Mouse (Mus musculus) layer of hippocampus, adult 11-12 months (tissue): Measurements from ENCODE around the gene Nsf.

Experiments used
- DNase-seq: peaks from one replicate; pipeline ENCODE4 v3.0.0; 2022; ENCODE audit warnings: low spot score

Gene Nsf

DNA sequence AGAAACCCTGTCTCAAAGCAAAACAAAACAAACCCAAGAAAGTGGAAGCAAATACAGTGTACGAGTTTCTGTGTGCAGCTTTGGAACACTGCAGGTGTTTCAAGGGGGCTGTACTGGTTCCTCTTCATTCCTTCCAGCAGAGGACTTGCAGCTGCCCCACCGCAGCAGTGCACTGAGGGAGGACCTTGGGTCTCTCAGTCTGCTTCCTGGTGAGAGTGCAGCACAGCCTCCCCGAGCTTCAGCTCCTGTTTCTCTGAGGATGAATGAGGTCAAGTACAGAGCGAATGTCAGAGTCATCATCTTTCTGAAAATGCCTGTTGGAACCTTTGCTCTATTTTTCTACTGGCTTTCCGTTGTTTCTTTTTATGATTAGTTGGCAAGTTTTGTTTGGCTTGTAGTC is 12.5 kb downstream of the Nsf start:
- DNase-seq, result no peak

DNA sequence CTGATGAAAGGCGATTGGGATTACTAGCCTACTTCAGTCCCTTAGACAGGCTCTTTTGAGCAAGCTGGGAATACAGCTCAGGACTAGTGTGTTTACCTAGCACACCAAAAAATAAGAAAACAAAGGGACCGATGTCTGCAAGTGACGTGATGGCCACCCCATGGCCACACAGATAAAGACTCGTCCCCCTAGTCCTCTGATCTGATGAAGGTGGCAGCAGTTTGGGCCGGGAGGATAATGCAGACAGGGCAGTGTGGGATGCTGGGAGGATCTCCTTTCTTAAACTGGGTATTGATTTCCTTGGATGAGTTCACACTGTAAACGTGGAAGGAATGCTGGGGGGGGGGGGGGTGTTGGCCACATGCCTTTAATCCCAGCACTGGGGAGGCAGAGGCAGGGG is 13.0 kb downstream of the Nsf start:
- no peak for DNase-seq

DNA sequence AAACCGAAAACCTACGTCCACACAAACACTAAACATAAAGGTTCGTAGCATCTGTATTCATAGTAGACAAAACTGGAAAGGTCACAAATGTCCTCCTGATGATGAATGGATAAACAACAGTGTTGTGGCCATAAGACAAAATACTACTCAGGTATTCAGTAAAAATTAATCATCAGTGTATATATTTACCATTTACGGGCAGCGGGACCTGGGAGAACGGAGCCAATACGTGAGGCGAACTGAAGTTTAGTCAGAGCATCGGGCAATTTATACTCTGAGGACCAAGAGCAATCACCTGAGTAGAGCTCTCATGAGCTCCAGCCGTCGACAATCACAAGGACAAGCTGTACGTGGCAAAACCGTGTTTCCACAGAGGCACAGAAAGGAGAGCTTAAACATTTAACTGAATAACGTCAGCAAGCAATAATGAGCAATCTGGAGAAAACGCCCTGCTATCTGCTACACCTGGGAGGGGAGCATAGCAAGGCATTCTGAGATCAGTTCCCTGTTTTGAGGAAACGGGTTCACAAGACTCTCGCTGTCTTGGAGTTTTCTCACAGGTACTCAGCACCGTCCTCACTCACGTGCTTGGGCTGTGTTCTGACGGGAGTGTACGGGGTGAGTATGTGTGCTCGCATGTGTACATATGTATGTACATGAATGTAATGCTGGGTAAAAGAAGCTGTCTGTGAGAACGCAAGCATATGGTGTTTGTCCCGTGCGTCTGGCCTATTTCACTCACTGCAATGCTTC is 15.7 kb downstream of the Nsf start:
- no peak for DNase-seq

DNA sequence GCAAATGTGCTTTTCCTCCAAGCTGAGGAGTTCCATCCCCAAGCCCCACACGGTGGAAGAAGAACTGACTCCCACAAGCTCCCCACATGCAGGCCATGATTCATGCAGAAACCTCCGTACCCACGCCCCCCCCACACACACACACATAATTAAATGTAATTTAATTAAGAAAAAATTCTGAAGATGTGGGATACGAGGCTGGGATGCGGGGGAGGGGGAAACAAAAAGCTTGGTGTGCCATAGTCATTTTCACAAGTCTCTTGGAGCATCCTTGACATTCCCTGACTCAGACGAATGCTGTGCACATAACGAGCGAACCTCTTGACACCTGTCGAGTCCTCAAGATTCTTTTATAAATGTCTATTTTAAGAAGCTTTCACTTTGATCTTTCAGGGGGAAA is 16.4 kb downstream of the Nsf start:
- DNase-seq, result no peak

DNA sequence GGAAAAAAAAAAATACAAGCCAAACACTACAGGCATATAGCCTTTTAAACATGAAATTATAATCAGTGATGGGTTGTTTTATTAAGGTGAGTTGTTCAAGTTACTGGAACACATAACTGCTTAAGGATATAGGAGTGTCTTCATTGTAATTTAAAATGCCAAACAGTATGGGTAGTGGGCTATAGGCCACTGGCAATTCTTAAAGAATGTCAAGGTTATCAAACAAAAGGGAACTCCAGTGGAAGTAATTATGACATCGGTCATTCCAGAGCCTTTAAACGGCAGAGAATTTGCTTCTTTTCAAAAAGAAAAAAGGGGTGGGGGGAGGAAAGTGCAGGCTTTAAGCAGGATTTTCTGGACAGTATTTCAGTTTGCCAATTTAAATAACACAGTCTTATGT is 18.1 kb downstream of the Nsf start:
- DNase-seq, result no peak

DNA sequence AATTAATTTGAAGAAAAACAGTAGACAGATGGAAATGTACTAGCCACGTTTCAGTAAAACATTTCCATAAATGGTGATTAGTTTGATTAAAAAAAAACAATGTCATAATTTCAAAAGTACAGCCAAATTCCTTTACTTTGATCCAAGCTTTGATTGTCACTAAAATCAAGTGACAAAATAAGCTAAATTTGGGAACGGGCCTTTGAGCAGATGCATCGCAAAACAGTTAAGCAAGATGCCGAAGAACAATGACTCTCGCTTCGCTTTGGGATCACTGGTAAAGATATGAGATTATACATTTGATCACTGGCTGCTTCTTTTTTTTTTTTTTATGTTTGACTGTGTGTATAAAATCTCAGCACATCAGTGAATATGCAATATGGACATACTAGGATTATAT is 20.0 kb downstream of the Nsf start:
- no peak for DNase-seq

DNA sequence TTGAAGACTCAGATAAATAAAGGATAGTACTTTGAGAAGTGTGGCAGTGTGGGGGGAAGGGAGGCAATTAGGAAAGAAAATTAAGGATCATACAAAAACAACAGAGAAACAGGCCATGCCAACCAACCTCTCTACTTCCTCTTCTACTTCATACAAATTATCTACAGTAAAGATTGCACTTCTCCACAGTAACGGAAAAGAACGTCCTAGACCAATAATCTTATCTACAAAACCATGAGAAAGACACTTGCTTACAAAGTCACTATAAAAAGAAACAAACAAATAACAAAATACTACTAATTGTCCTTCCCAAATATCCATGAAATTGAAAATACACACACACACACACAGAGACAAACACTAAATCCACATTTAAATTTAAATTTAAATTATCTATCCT is 29.9 kb downstream of the Nsf start:
- no peak for DNase-seq

DNA sequence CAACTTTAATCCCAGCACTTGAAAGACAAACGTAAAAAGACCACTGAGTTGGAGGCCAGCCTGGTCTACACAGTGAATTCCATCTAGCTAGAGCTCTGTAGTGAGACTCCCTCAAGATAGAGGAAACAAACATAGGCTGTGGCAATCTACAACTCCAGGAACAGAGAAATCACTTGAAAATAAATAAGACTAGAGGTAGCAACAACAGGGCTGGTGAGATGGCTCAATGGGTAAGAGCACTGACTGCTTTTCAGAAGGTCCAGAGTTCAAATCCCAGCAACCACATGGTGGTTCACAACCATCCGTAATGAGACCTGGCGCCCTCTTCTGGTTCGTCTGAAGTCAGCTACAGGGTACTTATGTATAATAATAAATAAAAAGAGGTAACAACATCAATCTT is 30.6 kb downstream of the Nsf start:
- no peak for DNase-seq

DNA sequence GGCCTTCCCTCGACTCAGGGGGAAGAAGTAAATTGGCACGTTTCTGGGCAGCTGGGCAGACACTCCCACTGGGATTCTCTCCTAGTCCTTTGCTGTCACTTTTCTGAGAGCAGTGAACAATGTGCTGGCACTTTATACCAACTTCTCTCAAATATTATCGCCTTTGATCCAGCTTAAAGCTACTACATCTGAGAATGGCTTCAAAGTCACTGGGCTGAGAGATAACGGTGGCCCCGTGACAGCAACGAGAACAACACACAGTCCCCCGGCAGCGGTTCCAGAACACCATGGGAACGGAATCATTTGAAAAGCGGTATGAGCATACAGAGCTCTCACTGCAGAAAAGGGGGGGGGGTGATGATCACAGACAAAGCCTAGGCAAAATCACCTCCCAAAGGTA is 31.0 kb downstream of the Nsf start:
- DNase-seq, result no peak

DNA sequence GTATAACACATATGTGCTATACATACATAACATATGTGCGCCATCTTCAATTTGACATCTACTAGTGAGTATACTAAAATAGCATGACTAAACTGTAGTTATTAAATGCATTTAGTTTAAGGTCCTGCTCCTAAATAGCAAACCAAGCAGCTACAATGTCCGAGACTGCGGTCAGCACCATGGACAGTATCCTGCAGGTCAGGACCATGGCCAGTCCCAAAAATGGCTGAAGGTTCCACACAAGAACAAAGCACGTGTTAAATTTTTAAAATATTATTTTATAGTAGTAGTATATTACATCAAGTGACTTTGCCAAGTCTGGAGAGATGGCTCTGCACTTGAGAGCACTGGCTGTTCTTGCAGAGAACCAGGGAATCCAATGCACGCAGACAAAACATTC is 33.2 kb downstream of the Nsf start:
- DNase-seq, result no peak

DNA sequence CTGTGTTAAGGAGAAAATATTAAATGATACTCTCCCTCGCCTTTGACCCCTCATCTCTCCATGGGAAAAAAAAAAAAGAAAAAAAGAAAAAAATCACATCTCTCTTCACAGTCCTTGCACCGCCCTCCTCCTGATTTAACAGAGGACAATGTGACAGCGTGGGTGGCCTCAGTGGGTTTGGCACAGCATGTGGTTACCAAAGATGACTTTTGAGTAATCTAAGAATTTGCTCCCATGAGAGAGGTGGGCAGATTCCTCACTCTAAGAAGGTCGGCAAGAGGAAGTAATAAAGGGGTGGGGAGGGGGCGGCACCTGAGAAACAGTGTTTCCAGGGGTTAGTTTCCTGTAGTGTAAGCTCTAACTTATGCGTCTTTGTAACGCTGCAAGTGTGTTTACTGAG is 37.0 kb downstream of the Nsf start:
- DNase-seq, result no peak

DNA sequence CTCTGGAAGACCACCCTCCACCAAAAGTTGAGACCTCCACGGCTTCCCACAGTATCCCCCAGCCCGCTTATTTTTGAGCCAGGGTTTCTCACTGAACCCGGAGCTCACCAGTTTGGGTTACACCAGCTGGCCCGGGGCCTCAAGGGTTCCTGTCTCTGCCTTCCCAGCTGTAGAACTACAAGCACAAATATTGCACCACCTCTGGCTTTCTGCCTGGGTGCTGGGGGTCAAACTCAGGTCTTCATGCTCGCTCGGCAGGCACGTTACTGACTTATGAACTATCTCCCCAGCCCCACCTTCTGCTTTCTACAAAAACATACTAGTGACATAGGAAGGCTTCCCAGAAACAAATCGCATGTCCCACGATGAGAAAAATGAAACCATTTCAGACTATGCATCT is 38.2 kb downstream of the Nsf start:
- DNase-seq, result no peak

DNA sequence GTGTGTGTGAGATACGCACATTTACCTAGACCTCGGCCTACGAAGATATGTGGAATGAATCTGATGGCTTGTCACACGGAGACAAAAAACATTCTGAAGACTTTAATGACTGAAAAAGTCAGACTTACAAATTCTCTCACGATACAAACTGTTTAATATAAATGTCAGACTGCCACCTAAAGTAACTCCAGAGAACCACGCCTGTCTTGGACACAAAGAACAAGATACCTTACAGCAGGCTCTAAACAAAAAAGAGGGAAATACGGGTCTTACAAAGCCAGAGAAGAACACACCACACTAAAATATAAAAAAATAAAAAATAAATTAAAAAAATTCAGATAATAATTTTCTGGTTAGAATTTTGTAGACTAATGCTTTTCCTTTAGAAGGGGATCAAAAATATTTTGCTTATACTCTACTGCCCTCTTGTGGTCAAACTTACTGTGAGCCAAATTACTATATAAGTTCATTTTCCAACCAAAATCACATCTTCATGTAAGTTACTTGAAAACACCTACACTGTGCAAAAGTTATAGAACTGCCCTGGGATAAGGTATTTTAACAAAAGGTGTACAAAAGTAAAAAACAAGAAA is 42.8 kb downstream of the Nsf start:
- DNase-seq, result no peak

DNA sequence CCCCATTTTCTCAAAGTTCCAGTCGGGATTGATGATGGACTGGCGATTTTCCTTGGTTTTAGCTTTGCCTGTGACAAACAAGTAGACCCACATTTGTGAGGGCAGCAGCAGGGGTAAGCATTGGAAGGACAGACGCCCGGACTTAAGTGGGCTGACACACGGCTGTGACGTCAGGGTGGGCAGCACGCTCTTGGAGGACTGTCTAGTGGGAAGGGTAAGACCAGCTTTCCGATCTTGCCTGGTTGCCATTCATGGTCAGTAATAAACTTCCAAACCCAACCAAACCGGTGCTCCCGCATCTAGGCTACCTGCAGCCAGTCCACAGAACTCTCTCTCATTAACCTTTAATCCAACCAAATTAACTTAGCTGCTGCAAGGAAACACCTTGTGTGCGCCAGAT is 43.3 kb downstream of the Nsf start:
- DNase-seq, result no peak

DNA sequence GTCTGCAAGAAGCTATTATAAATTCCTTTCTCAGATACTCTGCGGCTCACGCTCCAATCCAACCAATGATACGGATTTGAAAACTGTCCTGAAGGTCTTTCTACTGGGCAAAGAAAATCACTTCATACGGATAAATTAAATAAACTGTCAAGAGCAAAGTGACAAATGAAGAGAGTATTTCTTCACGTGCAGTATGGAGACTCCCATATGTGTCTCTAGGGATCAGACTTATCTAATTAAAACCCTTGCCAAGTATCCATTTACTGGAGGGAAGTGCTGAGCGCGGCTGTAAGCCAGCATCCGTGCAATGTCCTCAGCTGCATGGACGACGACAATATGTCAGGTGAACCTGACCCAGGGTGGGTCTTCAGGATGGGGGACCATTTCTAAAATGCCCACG is 44.0 kb downstream of the Nsf start:
- DNase-seq, result no peak

DNA sequence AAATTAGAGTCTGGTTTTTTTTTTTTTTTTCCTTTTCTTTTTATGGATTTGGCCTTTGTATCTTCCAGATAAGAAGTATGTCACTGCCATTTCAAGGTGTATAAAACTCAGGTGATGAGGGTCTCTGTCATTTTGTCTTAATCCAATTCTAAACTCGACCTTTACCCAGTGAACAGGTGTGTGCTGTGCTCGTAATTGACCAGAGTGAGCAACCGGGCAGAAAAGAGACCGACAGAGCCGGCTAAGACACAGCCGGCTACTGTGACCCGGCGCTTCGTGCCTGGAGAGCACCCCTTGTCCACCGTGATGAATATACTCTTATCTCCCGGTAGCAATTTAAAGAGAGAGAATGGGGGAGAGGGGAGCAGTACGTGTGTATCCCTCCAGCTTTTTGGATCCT is 44.5 kb downstream of the Nsf start:
- DNase-seq, result no peak

DNA sequence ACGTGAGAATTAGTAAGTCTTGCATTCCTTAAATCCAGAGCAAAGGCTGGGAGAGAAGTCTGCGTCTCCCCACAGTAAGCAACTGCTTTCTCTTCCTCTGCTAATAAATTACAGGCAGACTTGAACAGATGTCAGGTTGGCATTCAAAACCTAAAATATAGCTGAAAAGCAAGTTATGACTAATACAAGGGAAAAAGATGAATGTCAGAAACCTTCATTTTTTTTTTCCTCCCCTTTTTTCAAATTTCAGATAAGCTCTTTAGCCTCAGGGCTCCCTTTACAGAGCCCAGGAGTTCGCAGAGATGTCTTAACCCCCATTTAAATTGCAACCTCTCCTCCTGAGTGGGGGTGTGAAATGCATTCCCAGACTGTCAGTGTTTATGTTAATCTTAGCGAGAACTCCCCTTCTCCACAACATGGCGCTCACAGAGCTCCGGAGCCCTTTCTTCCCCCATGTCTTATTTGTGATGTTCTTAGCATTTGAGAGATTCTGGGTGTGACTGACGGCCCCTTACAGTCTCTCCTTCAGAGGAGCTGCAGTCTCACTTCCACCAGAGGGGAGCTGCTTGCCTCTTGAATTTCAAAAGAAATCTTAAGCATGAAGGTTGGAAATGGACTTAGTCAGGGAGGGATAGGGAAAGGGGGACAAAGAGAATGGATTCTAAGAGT is 47.7 kb downstream of the Nsf start:
- DNase-seq, result no peak

DNA sequence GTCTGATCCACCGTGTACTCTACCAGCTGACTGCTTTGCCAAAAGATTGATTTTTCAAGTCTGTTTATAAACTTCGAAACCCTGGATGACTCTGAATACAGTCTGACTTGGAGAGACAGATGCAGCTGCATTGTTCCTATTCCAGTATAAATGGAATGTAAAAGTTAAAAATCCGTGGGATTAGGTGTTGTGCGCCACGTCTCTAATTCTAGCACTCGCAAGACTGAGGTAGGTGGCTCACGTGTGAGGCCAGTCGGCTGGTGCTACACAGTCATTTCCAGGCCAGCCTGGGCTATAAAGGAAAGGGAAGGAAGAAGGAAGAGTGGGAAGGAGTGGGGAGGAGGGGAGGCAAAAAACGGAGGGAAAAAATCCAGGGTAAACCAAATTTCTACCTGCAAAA is 48.4 kb downstream of the Nsf start:
- no peak for DNase-seq

DNA sequence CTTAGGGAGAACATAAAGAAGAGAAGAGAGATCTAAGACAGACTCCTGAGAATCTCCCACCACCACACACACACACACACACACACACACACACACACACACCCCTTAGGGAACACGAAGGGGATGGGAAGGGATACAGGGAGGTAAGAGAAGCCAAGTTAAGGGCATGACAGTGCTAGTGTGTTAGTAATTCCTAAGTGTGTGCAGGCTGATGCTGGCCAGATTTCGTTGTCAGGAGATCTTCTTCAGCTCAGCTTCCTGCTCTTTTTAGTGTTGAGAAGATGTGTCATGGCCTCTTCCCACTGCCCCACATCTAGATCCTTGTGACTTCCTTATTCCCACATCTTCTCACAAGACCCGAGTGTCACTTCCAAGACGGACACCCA is 52.3 kb downstream of the Nsf start:
- DNase-seq, result no peak

DNA sequence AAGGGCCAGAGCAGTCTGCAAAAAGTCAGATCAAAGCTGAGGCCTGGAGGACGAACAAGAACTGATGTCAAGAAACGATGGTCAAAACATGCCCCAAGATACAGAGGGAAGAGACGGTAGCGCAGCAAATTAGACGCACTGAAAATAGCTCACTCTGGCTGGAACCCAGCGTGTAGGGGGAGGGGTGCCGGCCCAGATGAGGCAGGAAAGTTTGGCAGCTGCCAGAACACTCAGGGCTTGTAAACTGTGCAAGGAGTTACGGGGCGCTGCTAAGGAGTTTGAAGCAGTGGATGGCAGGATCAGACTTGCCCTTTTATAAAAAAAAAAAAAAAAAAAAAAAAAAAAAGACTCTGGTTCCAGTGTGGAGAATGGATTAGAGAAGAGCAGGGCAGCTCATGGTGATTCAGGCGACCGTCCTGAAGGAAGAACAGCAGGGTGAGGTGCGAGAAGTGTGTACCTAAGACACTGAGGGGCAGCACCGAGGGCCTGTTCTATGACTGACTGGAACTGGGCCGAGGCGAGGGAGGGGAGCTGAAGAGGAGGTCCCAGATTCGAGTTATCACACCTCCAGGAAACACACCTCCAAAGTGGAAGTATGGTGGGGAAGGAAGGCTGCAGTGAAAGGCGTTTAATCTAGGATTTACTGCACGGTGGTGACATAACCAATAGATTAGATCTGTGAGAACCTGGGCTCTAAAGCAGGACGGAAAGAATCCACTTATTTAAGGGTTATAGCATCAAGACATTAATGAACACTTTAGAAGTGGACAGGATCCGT is 52.9 kb downstream of the Nsf start:
- peak; percentile 30 for DNase-seq

DNA sequence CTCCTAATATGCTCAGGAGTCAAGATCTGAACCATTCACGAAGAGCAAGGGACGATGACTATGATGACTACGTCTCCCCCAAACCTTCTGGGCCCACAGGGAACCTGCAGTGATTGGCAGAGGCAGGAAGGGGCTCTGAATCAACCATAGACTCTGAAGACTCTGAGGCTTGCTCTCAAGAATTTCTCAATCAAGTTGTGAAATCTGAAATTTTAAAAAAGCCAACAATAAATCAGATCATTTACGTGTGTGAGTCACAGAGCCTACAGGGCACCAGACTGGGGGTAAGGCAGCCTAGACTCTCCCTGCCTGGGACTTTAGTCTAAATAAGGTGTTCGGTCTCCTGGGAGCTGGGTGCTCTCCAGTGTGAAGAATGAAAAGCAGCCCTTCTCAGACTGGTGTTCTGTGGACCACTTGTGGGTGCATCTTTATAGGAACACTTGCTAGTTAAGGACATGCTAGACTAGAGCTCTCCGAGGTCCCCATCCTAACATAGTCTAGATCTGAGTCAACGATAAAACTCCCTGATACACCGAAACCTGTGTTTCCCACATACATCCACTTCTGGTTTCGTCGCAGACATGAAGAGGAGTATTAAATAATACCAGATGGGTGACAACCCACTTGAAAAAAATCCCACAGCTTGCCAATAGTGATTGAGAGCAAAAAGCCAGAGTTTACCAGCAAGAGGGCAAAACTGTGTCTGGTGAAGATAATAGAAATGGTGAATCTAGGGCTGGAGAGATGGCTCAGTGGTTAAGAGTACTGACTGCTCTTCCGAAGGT is 56.7 kb downstream of the Nsf start:
- DNase-seq, result peak; percentile 15

DNA sequence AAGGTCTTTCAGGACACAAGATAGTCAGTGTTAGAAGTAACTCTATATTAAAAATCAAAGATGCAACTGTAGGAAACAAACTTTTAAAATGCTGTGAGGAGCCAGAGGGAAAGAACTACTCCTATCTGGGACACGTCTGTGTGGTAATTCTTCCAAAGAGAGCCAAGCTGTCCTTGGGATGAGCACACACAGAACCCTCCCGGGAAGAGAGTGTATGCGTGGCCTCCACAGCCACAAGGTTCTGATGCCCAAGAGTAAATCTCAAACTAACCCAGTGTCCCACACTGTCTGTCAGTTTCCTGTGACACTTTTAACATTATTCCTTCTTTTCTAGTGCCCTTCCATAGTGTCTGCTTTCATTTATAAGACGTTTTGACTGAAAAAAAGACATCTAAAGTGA is 57.8 kb downstream of the Nsf start:
- DNase-seq, result no peak
